Mouse (Mus musculus): ENCODE results near the gene 6720489N17Rik. TPM values are rescaled to one million over a fixed set of nuclear protein-coding genes. Genes with fewer than 3 reads are reported as not detected.
"Not testable (repeated sequence)": the region's sequence is repeated elsewhere in the genome, so short reads cannot be mapped to it uniquely, and the experiment has no call there.

6720489N17Rik gene
- polyA plus RNA-seq, 1 experiment from 2014 or later = 12.0 TPM

DNA sequence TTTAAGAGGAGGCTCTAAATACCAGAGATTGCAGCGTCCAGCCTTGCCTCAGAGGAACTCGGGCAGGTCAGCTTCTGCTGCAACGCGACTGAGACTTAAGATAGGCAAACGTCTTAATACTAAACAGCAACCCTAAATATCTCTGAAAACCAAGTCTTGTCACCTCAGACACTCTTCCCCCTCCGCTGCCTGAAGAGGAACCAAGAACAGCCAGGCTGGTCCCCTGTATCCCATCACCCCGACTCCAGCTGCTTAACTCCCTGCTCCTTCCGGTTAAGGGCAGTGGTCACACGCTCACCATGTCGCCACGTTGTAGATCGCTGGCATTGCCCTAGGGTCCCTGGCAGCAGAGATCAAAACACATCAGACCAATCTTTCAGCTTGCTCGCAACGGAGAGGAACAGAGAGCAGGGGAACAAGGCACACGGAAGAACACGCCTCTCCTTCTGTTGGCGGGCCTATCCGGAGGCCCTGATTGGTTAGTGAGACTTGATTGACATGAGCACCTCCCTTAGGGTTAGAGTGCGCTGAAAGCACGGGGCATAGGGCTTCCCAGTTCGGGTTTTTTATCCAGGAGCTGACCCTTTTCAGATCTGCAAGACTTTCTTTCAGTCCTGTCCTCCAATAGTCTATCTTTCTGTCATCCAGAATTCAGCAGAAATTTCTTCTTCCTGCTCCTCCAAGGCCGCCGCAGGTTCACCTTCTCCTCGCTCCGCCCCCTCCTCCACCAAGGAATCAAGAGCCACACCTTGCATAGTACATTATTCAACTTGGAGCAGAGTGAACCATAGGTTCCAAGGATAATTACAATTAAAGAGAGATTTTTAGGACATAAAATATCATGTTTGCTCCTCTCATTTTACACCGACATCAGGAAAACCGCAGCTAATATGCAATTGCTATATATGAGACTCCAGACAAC is 65.5 kb downstream of the 6720489N17Rik start, which contains the start of gene Zfp935:
Zfp935 (minus strand) TSS at position 323 of the 922 bp plus-strand sequence.
- Histone ChIP-seq H3K9ac (replicated peaks; ENCODE audit: low read length) (peak within 1 kb of the TSS; percentile 42; the same call in 1 of the 2 replicates), H3K9me3 (ENCODE audit: control insufficient read depth, low read length) (peaks cover 15% of the 10 kb centered on the region; the same call in 1 of the 2 replicates), H3K4me3 (replicated peaks; ENCODE audit: low read depth, low read length) (peak within 1 kb of the TSS; percentile 36), H3K4me2 (ENCODE audit: low read length) (peak within 1 kb of the TSS; percentile 40)
- H3K27ac ChIP-seq (replicated peaks; ENCODE audit: low read depth, low read length); H3K36me3 ChIP-seq (ENCODE audit: control insufficient read depth, insufficient read depth, low read length); H3K27me3 ChIP-seq (ENCODE audit: control insufficient read depth, insufficient read depth, low read length); H3K4me1 ChIP-seq (ENCODE audit: control insufficient read depth, insufficient read depth, low read length); ATAC-seq (ENCODE audit: low FRiP score, low TSS enrichment): not testable (repeated sequence)
- peak; percentile 28 for DNase-seq
- 5% methylated on average over 25 of the region's 27 CpGs for WGBS

Small RNAs within 50 kb of the gene (microRNA-seq; reads per million reads assigned to microRNA genes)
- not detected for gene Gm24020

Other genes starting within 250 kb of the 6720489N17Rik start
- 2.3 and 2.8 TPM in 2 replicates for gene Gm3604, start 241.0 kb downstream of the 6720489N17Rik start, polyA plus RNA-seq (2014; fragmentation: Nextera tagmentation; extraction: Ambion mirVana)
- gene Gm49359, start 157.3 kb downstream of the 6720489N17Rik start, polyA plus RNA-seq (2014; fragmentation: Nextera tagmentation; extraction: Ambion mirVana) = 14.7 and 14.8 TPM in 2 replicates
- gene Zfp935, start 65.7 kb downstream of the 6720489N17Rik start, polyA plus RNA-seq (2014; fragmentation: Nextera tagmentation; extraction: Ambion mirVana) = 1.2 TPM in 1 of 2 replicates, not detected in the other
- gene Zfp934, start 53.0 kb downstream of the 6720489N17Rik start, polyA plus RNA-seq (2014; fragmentation: Nextera tagmentation; extraction: Ambion mirVana) = 13.6 and 14.9 TPM in 2 replicates
- 36.7 and 42.9 TPM in 2 replicates for gene Platr25, start 136.5 kb upstream of the 6720489N17Rik start, polyA plus RNA-seq (2014; fragmentation: Nextera tagmentation; extraction: Ambion mirVana)
- gene Gm5141, start 161.6 kb upstream of the 6720489N17Rik start, polyA plus RNA-seq (2014; fragmentation: Nextera tagmentation; extraction: Ambion mirVana) = 9.7 and 11.9 TPM in 2 replicates
- 0.83 and 0.90 TPM in 2 replicates for gene Fbp2, start 234.2 kb upstream of the 6720489N17Rik start, polyA plus RNA-seq (2014; fragmentation: Nextera tagmentation; extraction: Ambion mirVana)